Mouse (Mus musculus) cerebellum, adult 2 months (tissue): ENCODE results near the gene Slc22a2. TPM values are rescaled to one million over a fixed set of nuclear protein-coding genes. Genes with fewer than 3 reads are reported as not detected.

Experiments
- DNase-seq, 2 experiments: peaks; one replicate each; pipeline ENCODE4 v3.0.0; 2021
- H3K27ac ChIP-seq: fragments of 200-500 bp; 2 replicates; pipeline ENCODE4 v1.5.1; 2012; ENCODE audit warnings: low read length, control low read depth, inconsistent platforms; ENCODE audit not compliant: insufficient read depth
- H3K27me3 ChIP-seq: fragments of 200-500 bp; 2 replicates; pipeline ENCODE4 v1.6.1; 2012; ENCODE audit warnings: inconsistent platforms, mild to moderate bottlenecking, low read length, moderate library complexity; ENCODE audit not compliant: control insufficient read depth, insufficient read depth
- H3K4me1 ChIP-seq: fragments of 200-500 bp; 2 replicates; pipeline ENCODE4 v1.6.1; 2011; ENCODE audit warnings: low read length; ENCODE audit not compliant: control insufficient read depth, insufficient read depth
- H3K4me3 ChIP-seq: fragments of 200-500 bp; replicated peaks from 2 replicates; pipeline ENCODE3; 2011; ENCODE audit warnings: mild to moderate bottlenecking, low read depth, low read length, control low read depth; ENCODE audit not compliant: insufficient read depth
- CTCF ChIP-seq: fragments of 200-500 bp; IDR thresholded peaks from 2 replicates; pipeline ENCODE4 v1.5.1; 2011; ENCODE audit warnings: low read depth, mild to moderate bottlenecking, control low read depth, low read length, moderate library complexity, borderline replicate concordance; ENCODE audit not compliant: insufficient read depth
- POLR2A ChIP-seq: fragments of 200-500 bp; IDR thresholded peaks from 2 replicates; pipeline ENCODE4 v1.6.1; 2011; ENCODE audit warnings: low read length, control low read depth, borderline replicate concordance; ENCODE audit not compliant: insufficient read depth
- WGBS: fragments of 180-500 bp; shearing (Covaris S2); methylation state at CpG from one replicate; pipeline ENCODE4 v1.1.7; 2018; 5-methylcytosine and 5-hydroxymethylcytosine counted together
- polyA plus RNA-seq: library from polyadenylated mRNA; depleted of rRNA; stranded (reverse); fragments of >200 nt; gene quantifications from 2 replicates; pipeline ENCODE4 v1.2.3, GENCODE M21; 2012

Slc22a2 gene
- polyA plus RNA-seq, 1 experiment = 0.16 TPM

- H3K4me3 ChIP-seq = no peak overlapping the region
- H3K27ac ChIP-seq = no peak overlapping the region
- peaks cover 4% of the 10 kb centered on the region; the same call in 1 of the 2 replicates for H3K4me1 ChIP-seq
- TF ChIP-seq CTCF = no peak
- no peak for TF ChIP-seq POLR2A
- DNase-seq = no peak
- H3K27me3 ChIP-seq = no peaks in the 10 kb centered on the region
- 95% methylated on average over 7 of the region's 7 CpGs for WGBS
Observed at GRCm38 (mm10) chr17:12577096-12577495, 6.8 kb upstream of the Slc22a2 start.

DNA sequence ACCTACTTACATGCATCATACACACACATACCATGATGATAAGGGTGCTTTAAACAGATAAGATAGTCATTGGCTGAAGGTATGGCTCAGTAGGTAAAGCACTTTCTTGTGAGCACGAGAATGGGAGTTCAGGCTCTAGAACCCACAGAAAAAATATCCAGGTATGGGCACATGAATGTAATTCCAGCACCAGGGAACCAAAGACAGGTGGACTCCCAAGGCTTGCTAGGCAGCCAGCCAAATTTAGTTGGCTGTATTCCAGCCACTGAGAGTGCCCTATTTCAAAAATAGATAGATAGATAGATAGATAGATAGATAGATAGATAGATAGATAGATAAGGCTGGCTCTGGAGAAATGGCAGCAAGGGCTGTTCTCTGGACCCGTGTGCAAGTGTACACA is 1.4 kb downstream of the Slc22a2 start:
- H3K4me3 ChIP-seq = no peak overlapping the region
- peaks cover 3% of the 10 kb centered on the region; the same call in 1 of the 2 replicates for H3K4me1 ChIP-seq
- no peak for TF ChIP-seq POLR2A
- TF ChIP-seq CTCF = no peak
- H3K27me3 ChIP-seq = no peaks in the 10 kb centered on the region; the same call in 1 of the 2 replicates
- no peak for DNase-seq
- no peak overlapping the region for H3K27ac ChIP-seq
- WGBS = 60% methylated on average over 2 of the region's 2 CpGs

- DNase-seq = no peak
- 90% methylated on average over 11 of the region's 11 CpGs for WGBS
- Histone ChIP-seq H3K4me3 (no peak overlapping the region), H3K27ac (no peak overlapping the region), H3K27me3 (no peaks in the 10 kb centered on the region; the same call in 1 of the 2 replicates), H3K4me1 (peaks cover 3% of the 10 kb centered on the region; the same call in 1 of the 2 replicates)
- TF ChIP-seq POLR2A (no peak), CTCF (no peak)
Observed at GRCm38 (mm10) chr17:12586966-12587365, 3.0 kb downstream of the Slc22a2 start.

DNA sequence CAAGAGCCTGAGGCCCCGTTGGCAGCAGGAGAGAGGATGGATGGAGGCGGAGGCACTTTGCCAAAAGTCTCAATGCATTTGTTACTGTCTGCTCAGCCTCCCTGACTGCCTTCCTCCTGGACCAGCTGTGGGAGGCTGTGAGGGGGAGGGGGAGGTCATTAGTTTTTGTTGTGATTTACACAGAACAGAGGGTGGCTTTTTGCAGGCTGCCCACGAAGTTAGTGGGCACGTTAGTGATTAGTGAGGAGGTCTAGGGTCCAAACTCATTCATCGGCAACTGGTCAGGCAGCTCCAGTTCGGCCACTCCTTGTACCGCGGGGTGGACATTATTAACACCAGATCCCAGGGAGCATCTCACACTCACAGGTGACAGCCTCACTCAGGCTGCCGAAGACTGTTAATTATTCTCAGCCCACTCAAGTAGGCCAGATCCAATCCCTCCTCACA is 4.9 kb downstream of the Slc22a2 start:
- no peak overlapping the region for H3K4me3 ChIP-seq
- WGBS = 30% methylated on average over 9 of the region's 9 CpGs
- peaks cover 3% of the 10 kb centered on the region; the same call in 1 of the 2 replicates for H3K4me1 ChIP-seq
- H3K27me3 ChIP-seq = no peaks in the 10 kb centered on the region; the same call in 1 of the 2 replicates
- no peak for DNase-seq
- TF ChIP-seq CTCF (no peak), POLR2A (no peak)
- H3K27ac ChIP-seq = no peak overlapping the region

GRCm38 (mm10) chr17:12590911-12591625 is 7.1 kb downstream of the Slc22a2 start:
- 81% methylated on average over 4 of the region's 4 CpGs for WGBS
- Histone ChIP-seq H3K27ac (no peak overlapping the region), H3K4me3 (no peak overlapping the region), H3K4me1 (peaks cover 2% of the 10 kb centered on the region; the same call in 1 of the 2 replicates), H3K27me3 (no peaks in the 10 kb centered on the region; the same call in 1 of the 2 replicates)
- no peak for TF ChIP-seq POLR2A
- TF ChIP-seq CTCF = no peak
- DNase-seq = no peak

GRCm38 (mm10) chr17:12595846-12596515 is 12.0 kb downstream of the Slc22a2 start:
- peaks cover 2% of the 10 kb centered on the region; the same call in 1 of the 2 replicates for H3K4me1 ChIP-seq
- no peaks in the 10 kb centered on the region for H3K27me3 ChIP-seq
- no peak for TF ChIP-seq POLR2A
- no peak for TF ChIP-seq CTCF
- no peak overlapping the region for H3K27ac ChIP-seq
- WGBS = 8% methylated on average over 13 of the region's 13 CpGs
- peak in 1 of 2 experiments; percentile 10 for DNase-seq
- peak overlapping the region; percentile 47 for H3K4me3 ChIP-seq

DNA sequence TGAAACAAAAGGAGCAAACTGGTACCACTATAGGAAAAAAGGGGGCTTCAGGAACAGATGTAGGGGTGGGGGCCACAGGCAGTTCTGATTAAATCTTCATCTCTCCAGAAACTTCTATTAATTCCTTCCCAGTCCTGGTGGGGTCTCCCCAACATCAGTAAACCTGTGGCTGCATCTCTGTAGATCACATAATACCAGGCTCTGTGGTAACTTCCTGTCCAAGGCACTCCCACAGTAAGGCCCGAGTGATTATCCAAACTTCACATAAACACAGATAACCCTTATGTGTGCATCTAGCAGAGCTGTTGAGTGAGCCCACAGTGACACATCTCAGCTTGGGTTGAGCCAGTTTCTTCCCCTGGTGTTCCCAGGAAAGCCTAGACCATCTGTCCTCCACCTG is 22.7 kb downstream of the Slc22a2 start:
- 41% methylated on average over 1 of the region's 1 CpGs for WGBS
- Histone ChIP-seq H3K27ac (no peak overlapping the region), H3K4me3 (no peak overlapping the region), H3K4me1 (no peaks in the 10 kb centered on the region), H3K27me3 (no peaks in the 10 kb centered on the region)
- no peak for TF ChIP-seq CTCF
- TF ChIP-seq POLR2A = no peak
- no peak for DNase-seq

DNA sequence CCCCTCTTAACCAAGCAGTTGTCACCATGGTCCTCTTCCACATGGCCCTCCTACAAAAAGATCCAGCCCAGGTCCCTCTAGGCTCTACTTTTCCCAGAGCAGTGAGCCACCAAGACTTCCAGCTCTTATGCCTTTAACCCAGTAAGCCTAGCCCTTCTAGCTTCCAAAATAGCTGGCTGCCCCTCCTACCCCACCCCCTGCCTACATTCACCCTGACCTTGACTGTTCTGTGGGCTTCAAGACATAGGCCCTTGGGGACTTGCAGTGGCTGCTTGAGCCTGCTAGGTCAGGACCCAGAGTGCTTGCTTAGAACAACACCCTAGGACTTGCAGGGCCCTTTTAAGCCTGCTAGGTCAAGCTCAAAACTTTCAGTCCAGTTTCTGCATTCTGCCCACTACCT is 23.3 kb downstream of the Slc22a2 start:
- no peak overlapping the region for H3K4me3 ChIP-seq
- no peak overlapping the region for H3K27ac ChIP-seq
- H3K27me3 ChIP-seq = no peaks in the 10 kb centered on the region
- H3K4me1 ChIP-seq = no peaks in the 10 kb centered on the region
- TF ChIP-seq CTCF (no peak), POLR2A (no peak)
- no peak for DNase-seq
